Mouse (Mus musculus) erythroblast, embryonic 14.5 days (primary cell): ENCODE results near the gene Zfp52. TPM values are rescaled to one million over a fixed set of nuclear protein-coding genes. Genes with fewer than 3 reads are reported as not detected.

Experiments
- H3K27me3 ChIP-seq: 2 replicates; pipeline ENCODE4 v1.6.1; 2012; ENCODE audit warnings: inconsistent platforms; ENCODE audit not compliant: control insufficient read depth
- H3K36me3 ChIP-seq: 2 replicates; pipeline ENCODE4 v1.6.1; 2012; ENCODE audit warnings: mild to moderate bottlenecking, inconsistent platforms; ENCODE audit not compliant: control insufficient read depth
- H3K4me1 ChIP-seq: 2 replicates; pipeline ENCODE4 v1.6.1; 2012; ENCODE audit warnings: inconsistent platforms; ENCODE audit not compliant: control insufficient read depth
- H3K4me3 ChIP-seq: replicated peaks from 2 replicates; pipeline ENCODE3; 2012; ENCODE audit warnings: moderate library complexity, mild to moderate bottlenecking, inconsistent platforms
- H3K9me3 ChIP-seq: 2 replicates; pipeline ENCODE4 v1.6.1; 2012; ENCODE audit warnings: low read length, inconsistent platforms, mixed read lengths; ENCODE audit not compliant: control insufficient read depth
- GATA1 ChIP-seq: IDR thresholded peaks from 2 replicates; pipeline ENCODE4 v1.6.1; 2012; ENCODE audit warnings: low read length, inconsistent platforms, mixed read lengths
- TAL1 ChIP-seq: IDR thresholded peaks from 3 replicates; pipeline ENCODE4 v1.6.1; 2012; ENCODE audit warnings: low read length, inconsistent platforms, mixed read lengths
- polyA plus RNA-seq: library from polyadenylated mRNA; stranded (reverse); fragments of >175 nt; gene quantifications from 2 replicates; pipeline ENCODE4 v1.2.3, GENCODE M21; 2012

The Zfp52 gene
- 0.01 TPM in 1 of 2 replicates, not detected in the other for polyA plus RNA-seq

DNA sequence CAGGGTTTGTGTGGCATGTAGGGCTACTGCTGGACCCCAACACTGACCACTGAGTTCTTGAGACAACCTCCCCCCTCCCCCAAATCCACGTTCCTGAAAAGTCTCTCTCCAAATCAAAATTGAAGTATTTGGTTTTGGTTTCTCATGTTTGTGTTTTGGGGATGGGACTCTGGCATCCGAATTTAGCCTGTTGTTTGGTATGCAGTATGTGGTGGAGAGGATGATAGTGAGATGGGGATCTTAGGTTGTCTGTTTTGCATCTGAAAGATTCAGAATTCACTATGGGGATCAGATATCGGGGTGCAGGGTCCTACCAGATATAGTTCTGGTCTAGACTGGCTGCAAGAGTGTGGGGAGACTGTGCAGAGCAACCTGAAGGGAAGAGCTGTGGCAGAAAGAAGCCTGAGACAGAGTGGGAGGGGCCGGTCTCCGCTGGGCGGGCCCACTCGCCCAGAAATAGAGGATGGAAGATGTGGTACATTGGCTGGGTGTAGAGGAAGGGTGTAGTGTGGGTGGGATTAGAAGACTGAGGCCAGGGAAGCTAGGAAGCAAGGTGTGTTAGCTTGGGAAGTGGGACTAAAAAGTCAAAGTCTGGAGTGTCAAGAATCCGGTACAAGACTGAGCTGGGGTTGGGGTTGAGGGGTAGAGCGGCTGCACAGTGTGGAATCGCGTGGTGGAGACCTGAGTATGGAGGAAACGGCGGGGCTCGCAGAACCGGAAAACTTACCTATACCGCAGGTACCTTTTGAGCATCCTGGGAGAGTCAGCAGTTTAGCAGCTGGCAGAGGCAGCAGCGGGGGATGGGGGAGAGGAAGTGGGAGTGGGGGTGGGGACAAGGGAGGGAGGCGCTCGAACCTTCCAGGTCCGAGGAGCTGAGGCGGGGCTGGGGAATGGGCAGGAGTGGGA is at the start of gene Zfp52:
Zfp52 (plus strand) TSS at position 444 of the 906 bp plus-strand sequence.
- H3K27me3 ChIP-seq, result no peaks in the 10 kb centered on the region
- H3K36me3 ChIP-seq, result no peaks in the 10 kb centered on the region
- H3K4me1 ChIP-seq, result peaks cover 39% of the 10 kb centered on the region
- no peaks in the 10 kb centered on the region for H3K9me3 ChIP-seq
- no peak for TF ChIP-seq TAL1
- TF ChIP-seq GATA1, result no peak
- peak within 1 kb of the TSS; percentile 65 for H3K4me3 ChIP-seq

DNA sequence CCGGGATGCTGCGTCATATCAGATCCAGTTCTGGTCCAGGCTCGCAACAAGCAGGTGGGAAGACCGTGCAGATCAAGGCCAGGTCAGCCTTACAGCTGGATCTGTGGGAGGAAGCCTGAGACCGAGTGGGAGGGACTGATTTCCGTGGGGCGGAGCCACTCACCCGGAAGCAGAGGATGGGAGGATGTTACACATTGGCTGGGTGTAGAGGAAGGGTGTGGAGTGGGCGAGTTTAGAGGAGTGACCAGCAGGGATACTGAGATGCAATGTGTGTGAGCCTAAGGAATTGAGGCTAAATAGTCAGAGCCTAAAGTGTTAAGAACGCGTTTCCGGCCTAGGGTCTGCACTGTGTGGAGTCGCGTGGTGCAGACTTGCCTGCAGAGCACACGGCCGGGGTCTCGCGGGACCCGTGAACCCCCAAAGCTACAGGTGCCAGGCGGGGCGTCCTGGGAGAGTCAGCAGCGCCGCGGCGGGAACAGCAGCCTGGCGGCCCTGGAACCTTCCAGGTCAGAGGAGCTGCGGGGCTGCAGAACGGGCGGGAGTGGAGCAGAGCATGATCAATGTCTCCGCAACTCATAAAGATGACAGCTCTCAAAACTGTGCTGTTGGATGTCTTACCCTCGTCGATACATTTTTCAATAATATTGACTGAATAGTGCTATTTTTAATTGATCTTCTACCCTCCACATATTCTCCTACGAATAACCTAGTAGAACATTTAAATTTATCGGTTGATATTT is 46.4 kb upstream of the Zfp52 start, which contains the start of gene Zfp53:
Zfp53 (plus strand) TSS at position 239 of the 740 bp plus-strand sequence.
- peak within 1 kb of the TSS; percentile 76 for H3K4me3 ChIP-seq
- peaks cover 3% of the 10 kb centered on the region for H3K36me3 ChIP-seq
- H3K27me3 ChIP-seq, result no peaks in the 10 kb centered on the region
- no peaks in the 10 kb centered on the region for H3K9me3 ChIP-seq
- peaks cover 22% of the 10 kb centered on the region for H3K4me1 ChIP-seq
- TF ChIP-seq TAL1, result no peak
- TF ChIP-seq GATA1, result no peak

DNA sequence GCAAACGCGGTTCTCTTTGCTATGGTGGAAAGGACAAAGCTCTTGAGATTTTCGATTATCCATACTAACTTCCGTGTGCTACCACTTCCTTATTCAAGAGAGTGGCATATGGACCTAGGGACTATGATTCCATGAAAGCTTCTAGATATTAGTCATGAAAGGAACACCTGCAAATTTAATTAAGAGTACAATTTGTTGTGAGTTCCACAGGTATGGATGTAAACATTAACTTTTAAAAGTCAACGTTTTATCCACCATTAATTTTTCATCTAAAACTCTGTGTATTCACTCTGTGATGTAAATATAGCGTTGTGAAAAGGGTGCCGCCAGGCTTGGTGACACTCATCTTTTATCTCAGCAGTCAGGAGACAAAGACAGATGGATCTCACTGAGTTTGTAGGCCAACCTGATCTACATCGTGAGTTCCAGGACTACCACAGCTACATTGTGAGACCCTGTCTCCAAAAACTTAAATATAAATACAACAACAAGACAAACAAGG is 45.8 kb upstream of the Zfp52 start:
- no peaks in the 10 kb centered on the region for H3K27me3 ChIP-seq
- no peak for TF ChIP-seq TAL1
- no peak for TF ChIP-seq GATA1

DNA sequence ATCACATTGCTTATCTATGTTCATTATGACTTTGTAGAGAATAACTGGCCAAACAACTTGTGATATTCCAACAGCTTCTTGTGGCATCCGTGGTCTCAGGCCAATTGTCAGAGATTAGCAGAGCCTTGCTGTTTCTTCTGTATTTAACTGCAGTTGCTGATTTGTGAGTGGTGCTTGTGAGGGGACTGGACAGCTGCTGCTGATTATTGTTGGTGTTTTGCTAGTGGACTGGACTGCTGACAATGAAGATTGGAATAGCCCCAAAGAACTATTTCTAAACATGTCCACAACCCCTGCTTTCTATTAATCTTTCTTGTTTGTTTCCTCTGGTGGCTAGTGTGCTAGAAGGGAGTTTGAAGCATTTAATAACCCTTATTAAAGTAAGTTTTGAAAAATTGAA is 34.0 kb upstream of the Zfp52 start:
- Histone ChIP-seq H3K4me1 (no peaks in the 10 kb centered on the region), H3K27me3 (no peaks in the 10 kb centered on the region), H3K4me3 (no peak overlapping the region), H3K36me3 (peaks cover 10% of the 10 kb centered on the region), H3K9me3 (no peaks in the 10 kb centered on the region)
- TF ChIP-seq TAL1 (no peak), GATA1 (no peak)

More for the DNA sequence above, 45.8 kb upstream of the Zfp52 start:
- Histone ChIP-seq H3K9me3 (no peaks in the 10 kb centered on the region), H3K4me1 (peaks cover 22% of the 10 kb centered on the region), H3K4me3 (peak overlapping the region; percentile 76), H3K36me3 (peaks cover 3% of the 10 kb centered on the region)

GRCm38 (mm10) chr17:21504524-21504923 is 30.8 kb upstream of the Zfp52 start:
- H3K4me1 ChIP-seq, result no peaks in the 10 kb centered on the region
- no peaks in the 10 kb centered on the region for H3K9me3 ChIP-seq
- H3K36me3 ChIP-seq, result peaks cover 19% of the 10 kb centered on the region
- H3K4me3 ChIP-seq, result no peak overlapping the region
- no peak for TF ChIP-seq TAL1
- no peak for TF ChIP-seq GATA1
- H3K27me3 ChIP-seq, result no peaks in the 10 kb centered on the region

DNA sequence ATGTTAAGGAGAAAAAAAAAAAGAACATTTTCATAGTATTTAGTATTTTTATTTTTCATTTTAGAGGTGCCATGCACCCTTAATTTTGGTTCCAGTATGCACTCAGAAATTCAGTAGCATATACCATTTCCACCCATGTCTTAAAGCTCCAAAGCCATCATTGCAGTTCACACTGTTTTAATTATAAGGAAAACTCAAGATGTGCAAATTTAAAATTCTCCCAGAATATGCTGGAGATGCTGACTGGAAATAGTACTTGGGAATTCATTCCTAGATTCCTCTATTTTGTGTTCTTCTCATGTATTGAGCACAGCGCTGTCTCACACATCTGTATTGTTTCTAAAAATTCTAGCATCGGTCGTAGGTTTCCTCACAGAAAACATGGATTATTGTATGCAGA is 29.1 kb upstream of the Zfp52 start:
- H3K27me3 ChIP-seq, result no peaks in the 10 kb centered on the region
- no peaks in the 10 kb centered on the region for H3K4me1 ChIP-seq
- H3K9me3 ChIP-seq, result no peaks in the 10 kb centered on the region
- TF ChIP-seq GATA1, result no peak
- TF ChIP-seq TAL1, result no peak
- H3K36me3 ChIP-seq, result peaks cover 18% of the 10 kb centered on the region
- H3K4me3 ChIP-seq, result no peak overlapping the region

DNA sequence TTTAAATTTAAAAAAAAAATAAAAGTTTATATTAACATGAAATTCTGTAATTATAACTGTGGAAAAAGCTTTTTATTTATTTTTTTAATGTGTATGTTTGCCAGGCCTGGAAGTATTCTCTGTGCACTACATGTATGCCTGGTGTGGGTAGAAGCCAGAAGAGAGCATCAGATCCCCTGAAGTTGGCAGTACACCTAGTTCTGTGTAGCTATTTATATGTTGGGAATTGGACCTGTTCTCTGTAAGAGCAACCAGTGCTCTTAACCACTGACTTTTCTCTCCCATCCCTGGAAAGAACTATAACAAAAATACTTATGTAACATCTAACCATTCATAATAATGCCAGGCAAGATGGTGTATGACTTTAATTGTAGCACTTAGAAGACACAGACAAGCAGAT is 25.6 kb upstream of the Zfp52 start:
- Histone ChIP-seq H3K27me3 (no peaks in the 10 kb centered on the region), H3K9me3 (no peaks in the 10 kb centered on the region), H3K4me1 (no peaks in the 10 kb centered on the region), H3K4me3 (no peak overlapping the region), H3K36me3 (peaks cover 18% of the 10 kb centered on the region)
- TF ChIP-seq TAL1 (no peak), GATA1 (no peak)

DNA sequence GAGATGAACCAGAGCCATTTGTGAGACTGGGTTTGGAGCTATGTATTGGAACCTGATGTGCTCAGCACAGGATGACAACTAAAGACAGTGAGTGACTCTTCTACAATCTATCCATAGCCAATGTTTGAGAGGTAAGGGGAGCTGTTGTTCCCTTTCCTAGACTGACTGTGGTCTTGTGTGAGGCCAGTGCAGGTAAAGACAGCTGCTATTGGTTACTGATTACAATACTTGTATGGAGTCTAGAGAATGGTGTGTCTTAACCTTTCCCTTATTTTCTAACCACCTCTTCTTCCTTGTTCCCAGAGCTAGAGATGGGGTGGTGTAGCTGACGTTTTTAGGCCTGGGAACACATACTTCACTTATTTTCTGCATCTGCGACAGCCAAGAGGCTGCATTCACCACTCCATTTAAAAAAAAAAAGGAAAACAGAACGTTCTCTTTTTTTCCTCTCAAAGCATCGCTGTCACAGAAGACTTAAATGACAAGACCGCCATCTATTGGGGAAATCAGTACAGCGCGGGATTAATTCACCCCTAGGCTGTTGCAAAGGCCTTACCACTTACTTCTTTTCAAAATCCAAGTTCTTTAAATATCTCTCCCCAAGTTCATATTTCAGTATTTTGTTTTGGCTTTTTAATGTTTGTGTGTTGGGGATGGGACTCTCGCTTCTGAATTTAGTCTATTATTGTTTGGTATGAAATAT is 19.8 kb upstream of the Zfp52 start:
- H3K4me3 ChIP-seq, result peak overlapping the region; percentile 69

More for the DNA sequence above, 19.8 kb upstream of the Zfp52 start:
- H3K36me3 ChIP-seq, result peaks cover under 1% of the 10 kb centered on the region
- TF ChIP-seq TAL1 (no peak), GATA1 (no peak)
- H3K27me3 ChIP-seq, result no peaks in the 10 kb centered on the region
- no peaks in the 10 kb centered on the region for H3K9me3 ChIP-seq
- H3K4me1 ChIP-seq, result peaks cover 17% of the 10 kb centered on the region
